Mouse (Mus musculus) left cerebral cortex, adult 11 months (tissue): ENCODE results near the gene Plekho2.

Experiments used
- DNase-seq: peaks from one replicate; pipeline ENCODE4 v3.0.0; 2022; ENCODE audit warnings: low spot score

Plekho2 gene

DNA sequence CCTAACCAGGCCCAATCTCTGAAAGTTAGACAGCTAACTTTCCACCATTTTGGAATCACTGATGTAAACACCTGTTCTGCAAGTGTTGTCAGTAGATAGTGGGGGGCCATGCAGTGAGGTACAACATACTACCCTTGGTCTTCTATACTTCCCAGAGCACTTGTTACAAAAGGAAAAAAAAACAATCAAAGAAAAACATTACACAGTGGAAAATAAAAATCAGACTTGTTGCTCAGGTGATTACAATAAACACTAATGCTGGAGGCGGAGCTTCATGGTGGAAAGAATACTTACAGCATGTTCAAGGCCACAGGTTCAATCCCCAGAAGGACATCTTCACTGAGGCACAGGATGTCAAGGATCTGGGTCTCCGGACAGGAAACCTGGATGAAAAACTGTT is 27.1 kb downstream of the Plekho2 start:
- no peak for DNase-seq

DNA sequence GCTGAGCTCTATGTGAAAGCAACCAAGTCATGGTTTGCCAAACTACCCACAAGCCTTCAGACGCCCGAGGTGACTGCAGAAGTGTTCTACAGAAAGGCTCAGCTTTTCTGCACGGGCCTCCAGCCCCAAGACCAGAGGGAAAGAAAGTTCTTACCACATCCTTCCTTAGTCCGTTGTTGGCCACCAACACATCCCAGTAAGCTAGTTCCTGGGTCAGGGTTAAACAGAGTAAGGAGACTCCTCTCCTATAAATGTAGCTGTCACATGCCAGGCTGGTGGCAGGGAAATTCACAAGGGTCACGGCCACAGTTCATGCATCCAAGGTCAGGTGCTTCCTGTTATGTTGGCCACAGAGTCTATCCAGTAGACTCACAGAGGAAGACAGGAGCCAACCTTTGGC is 27.7 kb downstream of the Plekho2 start:
- no peak for DNase-seq

DNA sequence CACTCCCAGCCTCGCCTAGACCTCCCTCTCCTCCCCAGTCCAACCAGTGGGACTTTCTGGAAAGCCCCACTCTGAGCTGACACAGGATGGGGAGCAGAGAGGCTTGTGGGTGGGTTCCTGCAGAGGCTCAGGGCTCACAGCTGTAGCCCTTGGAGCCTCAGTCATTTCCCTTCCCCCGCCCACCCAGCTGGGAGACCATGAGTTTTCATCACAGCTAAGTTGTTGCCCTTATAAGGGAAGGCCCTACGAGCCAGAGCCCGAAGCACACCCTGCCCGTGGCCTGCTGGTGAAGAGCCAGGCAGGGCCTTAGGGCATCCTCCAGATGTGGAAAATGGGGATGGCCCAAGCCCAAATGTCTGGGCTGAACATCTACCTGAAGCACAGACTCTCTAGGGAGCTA is 28.8 kb downstream of the Plekho2 start:
- no peak for DNase-seq

DNA sequence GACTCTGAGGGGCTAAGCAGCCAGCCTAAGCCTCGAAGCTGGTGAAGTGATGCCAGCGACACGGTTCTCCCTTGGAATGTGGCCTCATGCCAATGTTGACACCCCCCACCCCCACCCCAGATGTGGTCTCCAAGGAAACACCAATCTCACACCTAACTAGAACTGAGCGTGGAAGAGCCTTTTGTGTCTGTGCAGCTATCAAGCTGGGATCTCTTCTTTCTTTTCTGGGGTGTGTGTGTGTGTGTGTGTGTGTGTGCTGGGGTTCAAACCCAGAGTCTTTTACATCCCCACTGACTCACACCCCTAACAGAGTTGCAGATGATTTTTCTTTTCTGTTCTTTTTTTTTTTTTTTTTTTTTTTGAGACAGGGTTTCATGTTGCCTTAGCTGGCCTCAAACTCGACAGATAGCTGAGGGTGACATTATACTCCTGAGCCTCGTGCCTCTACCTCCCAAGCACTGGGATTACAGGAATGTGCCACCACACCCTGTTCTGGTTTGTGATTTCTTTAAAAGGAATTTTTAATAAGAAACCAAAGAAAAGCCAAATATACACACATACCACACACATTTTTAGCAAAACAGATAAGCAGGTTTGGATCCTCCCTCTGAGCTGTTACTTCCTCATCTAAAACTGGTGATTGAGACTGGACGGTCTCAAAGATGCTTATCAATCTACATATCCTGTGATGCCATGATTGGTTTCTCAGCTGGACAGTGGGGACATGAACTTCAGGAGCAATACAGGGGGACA is 29.6 kb downstream of the Plekho2 start:
- no peak for DNase-seq

DNA sequence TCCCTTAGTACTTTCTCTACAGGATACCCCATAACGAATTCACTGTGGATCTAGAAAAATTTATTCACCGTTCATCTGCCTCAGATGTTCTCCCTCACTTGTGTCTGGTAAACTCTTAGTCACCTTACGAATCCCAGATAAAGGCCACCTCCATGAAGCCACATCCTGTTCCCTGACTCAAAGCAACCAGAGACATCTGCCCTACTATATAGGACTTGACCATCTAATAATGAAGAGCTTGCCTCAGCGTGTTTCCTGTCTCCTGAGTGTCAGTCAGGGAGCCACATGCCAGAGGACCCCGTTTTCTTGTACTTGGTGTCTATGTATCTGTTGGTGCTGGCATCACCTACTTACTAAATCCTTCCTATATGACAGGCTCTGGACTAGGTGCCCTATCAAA is 30.2 kb downstream of the Plekho2 start:
- no peak for DNase-seq

DNA sequence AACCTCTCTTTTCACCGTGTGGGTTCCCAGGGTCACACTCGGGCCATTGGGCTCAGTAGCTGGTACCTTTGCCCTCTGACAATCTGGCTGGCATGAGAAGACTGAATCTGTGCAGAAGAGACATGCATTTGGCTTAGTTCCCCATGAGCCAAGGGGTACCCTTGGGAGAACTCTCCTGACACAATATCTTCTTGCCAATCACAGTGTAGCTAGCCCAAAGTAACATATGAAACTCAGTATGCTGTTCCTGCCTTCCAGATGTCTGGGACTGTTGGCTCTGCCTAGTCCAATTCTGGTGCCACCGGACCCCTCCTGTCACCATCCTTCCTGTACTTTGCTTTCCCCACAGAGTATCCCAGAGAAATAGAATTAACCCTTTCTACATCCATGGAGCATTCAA is 30.7 kb downstream of the Plekho2 start:
- DNase-seq: no peak

DNA sequence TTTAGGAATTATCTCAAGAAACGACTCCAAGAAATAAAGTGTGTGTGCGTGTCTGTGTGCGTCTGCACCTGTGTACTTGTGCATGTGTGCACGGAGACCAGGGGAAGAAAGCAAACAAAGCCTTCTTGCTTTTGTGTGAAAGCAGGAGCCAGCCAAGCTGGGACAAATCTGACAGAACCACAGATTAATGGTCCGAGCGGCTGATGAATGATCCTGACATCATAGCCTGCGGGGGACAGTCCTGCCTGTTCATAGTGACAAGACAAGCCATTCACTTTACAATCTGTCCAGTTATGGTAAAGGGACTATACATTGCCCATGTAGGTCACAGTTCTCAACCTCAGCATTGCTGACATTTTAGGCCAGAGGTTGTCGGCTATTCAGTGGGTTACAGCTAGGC is 31.5 kb downstream of the Plekho2 start:
- no peak for DNase-seq

DNA sequence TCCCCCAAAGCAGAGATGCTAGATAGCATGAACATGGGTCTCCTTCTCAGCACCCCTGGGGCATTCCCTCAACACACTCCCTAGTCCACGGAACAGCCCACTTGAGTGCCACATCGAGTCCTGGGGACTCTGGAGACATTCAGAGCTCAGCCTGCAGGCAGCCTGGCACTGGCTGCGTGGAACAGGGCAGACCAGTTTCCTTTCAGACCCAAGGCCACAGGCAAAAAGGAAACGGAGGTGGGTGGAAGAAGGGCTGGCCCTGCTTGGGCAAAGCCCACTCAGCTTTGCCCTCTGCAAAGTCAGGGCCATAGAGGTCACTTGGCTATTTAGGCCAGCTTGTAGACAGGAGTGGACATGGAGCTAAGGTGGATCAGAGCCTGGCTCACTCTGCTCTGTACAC is 32.0 kb downstream of the Plekho2 start:
- no peak for DNase-seq

DNA sequence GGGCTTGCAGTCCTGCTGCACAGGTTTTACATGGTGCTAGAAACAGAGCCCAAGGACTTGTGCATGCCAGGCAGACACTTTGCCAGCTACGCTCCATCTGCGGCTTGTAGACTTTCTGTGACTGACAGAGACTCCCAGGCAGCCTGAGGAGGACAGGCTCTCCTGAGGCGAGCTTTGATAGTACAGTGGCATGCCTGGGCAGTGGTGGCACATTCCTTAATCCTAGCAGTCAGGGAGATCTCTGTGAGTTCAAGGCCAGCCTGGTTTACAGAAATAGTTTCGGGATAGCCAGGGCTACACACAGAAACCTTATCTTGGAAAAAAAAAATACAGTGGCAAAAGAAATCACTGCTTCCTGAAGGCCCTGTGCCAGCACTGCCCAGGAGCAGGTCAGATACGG is 32.7 kb downstream of the Plekho2 start:
- DNase-seq: no peak

DNA sequence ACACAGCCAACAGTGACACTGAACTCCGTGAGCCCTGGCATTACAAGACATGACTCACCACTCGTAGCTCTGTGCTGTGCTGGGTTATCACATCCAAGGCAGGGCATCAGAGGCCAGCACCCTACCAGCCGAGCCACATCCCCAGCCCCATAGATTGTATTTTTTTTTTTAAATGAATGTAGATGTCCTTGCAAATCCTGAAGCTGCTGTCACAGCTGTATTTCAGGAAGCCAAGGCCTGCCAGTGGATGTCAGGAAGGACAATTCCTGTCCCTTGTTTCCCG is 33.5 kb downstream of the Plekho2 start:
- no peak for DNase-seq

DNA sequence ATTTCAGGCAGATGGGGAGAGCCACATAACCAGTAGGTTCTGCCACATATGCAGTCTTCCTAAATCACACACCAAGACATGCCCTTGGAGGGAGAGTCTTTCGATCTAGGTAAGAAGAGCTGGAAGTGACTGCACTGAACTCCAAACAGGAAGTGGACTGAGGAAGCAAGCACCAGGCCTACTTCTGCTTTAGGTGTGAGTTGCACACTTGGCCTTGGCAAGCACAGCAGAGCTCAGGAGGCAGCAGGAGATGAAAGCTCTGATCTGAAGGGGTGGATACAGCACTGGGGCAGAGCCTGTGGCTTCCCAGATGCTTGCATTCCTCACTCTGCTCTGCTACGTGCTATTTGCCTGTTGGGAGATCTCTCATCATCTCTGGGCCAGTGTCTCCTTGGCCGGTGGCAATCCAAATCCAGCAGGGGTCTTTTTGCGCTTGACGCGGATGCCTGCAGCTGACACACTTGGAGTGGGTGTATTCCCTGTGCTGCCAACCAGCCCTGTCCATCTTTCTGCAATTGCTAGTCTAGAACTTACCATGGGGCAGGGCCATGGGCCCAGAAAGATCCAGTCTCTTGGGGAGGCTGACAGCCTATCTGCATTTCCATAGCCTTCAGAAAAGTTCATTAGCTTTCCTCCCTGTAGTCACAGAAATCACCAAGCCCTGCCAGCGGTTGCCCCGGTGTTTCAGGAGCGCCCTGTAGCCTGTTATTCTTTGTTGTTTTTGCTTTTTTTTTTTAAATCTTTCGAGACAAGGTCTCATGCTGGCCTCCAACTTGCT is 34.0 kb downstream of the Plekho2 start:
- DNase-seq: no peak

DNA sequence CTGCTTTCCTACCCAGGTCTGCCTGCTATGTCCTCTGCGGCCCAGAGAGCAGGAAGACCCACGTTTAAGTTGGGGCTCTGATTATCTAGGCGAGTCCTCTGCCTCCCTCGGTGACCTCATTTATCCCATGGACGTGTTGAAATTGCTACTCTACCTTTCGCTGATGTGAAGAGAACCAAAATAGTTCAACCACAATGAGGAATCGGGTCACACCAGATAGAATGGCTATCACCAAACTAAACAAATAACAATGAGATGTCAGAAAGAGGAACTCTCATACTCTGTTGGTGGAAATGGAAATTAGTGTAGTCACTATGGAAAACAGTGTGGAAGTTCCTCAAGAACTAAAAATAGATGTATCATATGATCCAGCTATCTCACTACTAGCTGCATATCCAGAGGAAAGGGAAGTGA is 37.7 kb downstream of the Plekho2 start:
- no peak for DNase-seq

DNA sequence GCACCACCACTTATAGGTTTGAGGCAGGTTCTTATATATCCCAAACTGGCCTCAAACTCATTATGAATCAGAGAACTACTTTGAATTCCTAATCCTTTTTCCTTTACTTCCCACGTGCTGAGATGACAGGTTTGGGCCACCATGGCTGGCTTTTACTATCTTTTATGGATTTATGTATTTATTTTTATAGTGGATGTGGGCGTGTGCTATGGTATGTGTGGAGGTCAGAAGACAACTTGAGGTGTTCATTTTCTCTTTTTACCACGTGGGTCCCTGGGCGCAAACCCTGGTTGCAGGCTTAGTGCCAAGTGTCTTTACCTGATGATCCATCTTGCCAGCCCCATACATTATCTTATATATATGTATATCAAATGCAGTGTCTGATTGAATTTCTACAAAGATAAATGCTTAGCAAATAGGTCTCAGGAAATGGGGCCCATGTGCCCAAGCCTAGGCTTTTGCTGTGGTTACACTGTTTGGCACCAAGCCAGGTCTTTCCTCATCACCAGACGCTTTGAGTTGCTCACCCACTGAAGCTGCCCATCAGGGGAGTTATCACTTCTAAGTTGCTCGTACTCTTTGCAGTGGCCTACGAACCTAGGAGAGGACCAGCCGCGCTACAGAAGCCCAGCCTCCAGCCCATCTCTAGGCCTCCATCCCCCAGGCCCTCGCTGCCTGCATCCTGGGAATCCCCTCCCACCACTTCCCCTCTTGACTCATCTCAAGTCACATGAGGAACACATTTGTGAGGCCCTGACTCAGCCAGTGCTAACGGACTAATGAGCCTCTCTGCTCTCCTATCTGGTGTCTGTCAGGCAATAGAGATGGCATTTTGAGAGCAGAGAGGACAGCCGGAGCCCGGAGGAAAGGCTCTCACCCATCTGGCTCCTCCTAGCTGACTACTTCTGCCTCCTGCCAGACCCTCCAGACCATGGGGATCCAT is 38.4 kb downstream of the Plekho2 start:
- DNase-seq: no peak

DNA sequence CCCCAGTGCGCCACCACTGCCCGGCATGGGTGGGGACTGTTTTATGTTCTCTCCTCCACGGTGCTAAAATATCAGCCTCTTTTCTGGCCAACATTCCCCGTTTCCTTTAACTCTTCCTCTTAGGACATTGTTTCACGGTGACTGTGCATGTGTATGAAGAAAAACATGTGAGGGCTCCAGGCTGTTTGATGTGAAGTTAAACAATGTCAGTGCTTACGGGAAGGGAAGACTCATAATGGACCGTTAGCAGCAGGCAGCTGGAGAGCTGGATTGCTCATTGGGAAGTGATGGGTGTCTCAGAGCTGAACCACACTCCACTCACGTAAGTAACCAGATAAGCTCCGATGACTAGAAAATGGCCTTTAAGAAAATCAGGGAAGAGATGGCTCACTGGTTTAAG is 40.1 kb downstream of the Plekho2 start:
- DNase-seq: no peak

DNA sequence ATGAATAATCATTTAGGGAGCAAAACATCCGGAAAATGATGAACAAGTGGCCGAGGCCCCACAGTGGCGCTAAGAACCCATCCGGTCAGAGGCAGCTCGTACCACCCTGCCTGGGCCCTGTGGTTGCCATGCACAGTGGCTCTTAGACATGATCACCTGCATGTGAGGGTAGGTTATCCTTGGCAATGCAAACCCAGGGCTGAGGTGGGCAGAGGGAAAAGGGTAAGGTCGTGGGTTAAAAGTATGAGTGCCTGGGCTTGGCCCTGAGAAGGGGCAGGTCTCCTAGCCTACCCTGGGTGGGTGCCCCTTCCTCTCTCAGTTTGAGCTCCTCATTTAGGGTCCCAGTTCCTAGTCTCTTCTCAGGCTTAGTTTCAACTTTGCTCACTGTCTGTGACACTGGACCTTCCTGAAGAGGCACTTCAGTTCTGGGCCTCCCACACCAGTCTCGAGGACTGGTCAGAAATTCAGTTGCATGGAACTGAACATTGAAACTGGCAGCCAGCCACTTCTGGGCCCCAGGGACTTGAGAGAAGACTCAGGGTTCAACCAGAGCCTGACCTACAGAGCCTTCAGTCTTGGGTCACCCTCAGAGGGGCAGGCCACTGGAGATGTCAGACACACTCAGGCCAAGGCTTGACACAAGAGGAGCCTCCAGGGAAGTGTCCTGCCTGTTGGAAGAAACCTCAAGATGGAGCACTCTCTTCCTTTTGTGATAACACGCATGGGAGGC is 41.8 kb downstream of the Plekho2 start:
- DNase-seq: no peak

DNA sequence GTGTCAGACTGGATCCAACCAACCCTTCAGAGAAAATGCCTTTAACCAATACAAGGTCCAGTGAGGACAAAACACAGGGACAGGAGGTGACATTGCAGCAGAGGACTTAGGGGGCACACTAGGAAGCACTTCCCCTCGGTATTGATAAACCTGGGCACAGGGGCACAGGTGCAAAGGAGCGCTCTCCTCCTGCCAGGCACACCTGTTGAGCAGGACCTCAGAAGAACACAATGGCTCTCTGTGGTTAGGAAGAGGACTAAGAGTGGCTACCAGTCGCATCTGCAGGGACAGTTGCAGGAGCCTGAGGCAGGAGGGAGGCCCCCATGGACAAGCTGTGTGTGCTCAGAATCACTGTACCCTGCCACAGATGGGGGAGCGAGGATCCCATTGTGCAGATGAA is 43.3 kb downstream of the Plekho2 start:
- DNase-seq: no peak

DNA sequence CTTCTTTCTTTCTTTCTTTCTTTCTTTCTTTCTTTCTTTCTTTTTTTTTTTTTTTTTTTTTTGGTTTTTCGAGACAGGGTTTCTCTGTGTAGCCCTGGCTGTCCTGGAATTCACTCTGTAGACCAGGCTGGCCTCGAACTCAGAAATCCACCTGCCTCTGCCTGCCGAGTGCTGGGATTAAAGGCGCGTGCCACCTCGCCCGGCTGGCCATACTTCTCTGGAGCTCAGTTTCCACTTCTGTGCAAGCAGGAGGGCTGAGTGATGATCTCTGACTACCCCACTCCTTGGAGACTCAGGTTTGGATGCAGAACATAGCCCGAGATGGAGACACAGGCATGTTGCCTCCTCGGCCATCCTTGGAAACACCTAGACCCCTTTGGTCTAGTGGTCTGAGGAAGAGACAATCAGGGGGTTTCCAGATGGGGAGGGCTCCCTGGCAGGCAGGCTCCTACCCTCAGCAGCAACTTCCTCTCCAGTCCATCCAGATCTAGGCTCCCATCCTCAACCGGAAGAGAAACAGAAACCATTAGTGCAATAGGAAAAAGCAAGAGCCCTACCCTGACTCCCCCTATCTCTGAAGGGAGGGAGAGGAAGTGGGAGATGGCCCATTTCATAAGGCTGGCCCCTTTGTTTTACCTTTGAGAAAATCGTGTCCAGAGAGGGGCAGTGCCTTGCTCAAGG is 43.9 kb downstream of the Plekho2 start:
- DNase-seq: no peak

DNA sequence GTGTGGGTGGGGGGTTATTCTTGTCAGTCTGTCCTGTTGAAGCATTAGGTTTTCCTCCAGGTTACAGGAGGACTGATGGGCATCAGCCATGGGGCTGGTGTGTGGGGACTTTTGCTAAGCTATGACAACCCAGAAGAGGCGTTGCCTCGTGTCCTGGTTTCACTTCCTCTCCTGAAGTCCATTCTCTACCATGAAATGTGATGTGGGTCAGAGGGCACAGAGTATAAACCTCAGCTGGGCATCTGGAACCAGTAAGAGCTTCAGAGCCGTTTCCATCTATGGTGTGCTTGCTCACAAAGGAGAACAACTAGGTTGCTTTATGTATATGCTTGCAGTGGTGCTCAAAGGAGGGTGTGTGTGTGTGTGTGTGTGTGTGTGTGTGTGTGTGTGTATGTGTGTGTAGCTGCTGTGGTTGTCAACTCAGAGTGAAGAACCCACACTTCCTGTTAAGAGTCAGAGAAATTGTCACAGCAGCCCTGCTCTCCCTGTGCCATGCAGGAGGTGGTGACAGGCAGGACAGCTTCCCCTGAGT is 44.6 kb downstream of the Plekho2 start:
- DNase-seq: no peak

DNA sequence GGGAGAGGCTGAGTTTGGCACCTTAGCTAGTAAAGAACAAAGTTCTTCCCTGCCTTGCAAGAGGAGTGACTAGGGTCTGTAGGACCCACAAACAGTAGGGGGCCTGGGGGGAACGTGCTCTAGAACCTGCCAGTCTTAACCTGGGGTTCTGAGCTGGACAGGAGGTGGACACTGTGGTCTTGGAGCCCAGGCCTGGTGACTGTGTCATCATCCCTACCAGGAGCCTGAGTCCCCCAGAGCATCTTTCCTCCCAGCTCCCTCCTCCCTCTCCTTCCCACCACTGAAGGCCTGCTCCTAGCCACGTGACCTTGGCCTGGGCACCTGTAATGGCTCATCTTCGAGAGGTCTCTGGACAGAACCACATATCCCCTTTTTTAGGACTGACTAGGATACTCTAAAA is 45.7 kb downstream of the Plekho2 start:
- no peak for DNase-seq

DNA sequence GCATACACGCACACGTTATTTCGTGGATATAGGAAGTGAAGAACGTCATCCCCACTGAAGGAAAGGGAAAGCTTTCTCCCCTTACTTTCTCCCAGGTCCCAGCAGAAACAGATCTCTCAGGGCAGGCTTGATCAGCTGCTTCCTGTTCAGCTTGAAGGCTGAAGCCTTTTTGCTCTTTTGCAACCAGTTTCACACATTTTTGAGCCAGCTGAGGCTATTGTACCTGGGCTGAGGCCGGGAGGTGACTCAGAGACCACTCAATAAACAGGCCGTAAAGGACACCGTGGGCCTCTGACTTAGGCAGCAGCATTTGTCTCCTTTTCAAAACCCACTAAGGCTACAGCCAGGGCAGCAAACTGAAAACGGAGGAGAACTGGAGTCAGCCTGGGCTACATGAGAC is 46.9 kb downstream of the Plekho2 start:
- DNase-seq: no peak

DNA sequence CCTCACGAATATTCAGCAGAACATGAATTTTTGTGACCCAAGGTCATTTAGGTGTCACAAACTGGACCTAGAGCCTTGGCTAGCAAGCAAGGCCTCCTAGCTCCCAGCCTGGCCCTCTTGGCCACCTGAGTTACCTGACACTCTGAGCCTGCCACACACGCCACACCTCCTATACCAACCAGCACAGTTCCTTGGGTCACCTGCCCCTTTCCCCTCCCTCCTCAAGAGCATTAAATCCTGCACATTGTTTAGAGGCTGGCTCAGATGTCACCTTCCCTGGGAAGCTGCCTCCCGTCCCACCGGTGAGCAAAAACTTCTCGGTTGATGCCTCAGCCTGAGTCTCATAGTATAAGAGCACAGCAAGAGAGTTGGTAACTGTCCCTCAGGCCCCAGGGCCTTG is 48.6 kb downstream of the Plekho2 start:
- DNase-seq: no peak
